Mouse (Mus musculus): ENCODE data around the gene Ogdhl. TPM values are rescaled to one million over a fixed set of nuclear protein-coding genes. Genes with fewer than 3 reads are reported as not detected.

Gene Ogdhl
- polyA plus RNA-seq (2015; fragmentation: Nextera tagmentation; extraction: Ambion mirVana), result 9.2 and 9.8 TPM in 2 replicates

DNA sequence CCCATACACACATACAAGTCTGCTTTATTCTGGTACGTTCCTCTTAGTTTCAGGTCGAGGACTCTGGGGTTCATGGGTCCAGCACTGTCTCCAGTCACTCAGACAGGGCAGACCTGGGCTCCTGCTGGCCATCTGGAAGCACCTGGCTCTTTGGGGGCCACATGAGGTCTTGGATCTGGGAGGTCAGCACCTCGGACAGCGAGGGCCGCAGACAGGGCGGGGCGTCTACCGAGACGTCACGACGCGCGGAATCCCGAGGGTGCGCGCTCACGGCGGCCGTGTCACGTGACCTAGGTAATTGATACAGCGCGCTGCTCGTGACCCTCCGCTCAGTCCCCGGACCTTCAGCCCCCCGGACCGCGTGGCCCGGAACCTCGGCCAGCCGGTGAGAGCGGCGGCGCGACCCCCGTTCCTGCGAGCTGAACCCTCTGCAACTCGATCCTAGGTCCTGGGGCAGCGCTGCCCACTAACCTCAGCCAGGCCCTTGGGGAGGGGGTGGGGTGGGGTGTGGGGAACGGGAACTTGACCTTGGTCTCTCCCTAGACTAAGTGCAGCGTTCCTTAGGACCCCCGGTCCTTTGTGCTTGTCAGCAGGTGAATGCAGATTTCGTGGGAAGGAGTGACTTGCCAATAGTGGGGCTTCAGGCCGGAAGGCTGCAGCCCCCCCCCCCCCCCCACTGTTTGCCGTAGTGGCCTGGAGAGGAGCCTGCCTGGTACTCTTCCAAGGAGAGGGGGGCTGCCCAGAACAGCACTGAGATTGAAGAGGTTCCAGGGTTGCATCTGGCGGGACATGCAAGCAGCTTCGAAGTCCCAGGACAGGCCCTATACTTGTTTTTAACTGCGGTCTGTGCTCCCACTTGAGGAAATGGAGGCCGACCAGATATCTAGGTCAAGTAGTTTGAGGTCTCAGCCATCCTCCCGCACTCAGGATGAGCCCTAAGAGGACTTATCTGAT, at the start of gene Ogdhl:
TSS of gene Ogdhl (plus strand) at position 288 of the 954 bp plus-strand sequence.
- Histone ChIP-seq H3K36me3 (no peaks in the 10 kb centered on the region), H3K4me1 (peaks cover 9% of the 10 kb centered on the region), H3K27ac (no peak within 1 kb of the TSS), H3K4me3 (peak within 1 kb of the TSS; percentile 56), H3K4me2 (peak within 1 kb of the TSS; percentile 82), H3K27me3 (no peaks in the 10 kb centered on the region), H3K9me3 (no peaks in the 10 kb centered on the region), H3K9ac (peak within 1 kb of the TSS; percentile 33)
- 3% methylated on average over 50 of the region's 50 CpGs for WGBS
- ATAC-seq (ENCODE audit: insufficient number of reproducible peaks, low FRiP score, low TSS enrichment, low read depth), result peak; percentile 60; the same call in 1 of the 2 replicates

DNA sequence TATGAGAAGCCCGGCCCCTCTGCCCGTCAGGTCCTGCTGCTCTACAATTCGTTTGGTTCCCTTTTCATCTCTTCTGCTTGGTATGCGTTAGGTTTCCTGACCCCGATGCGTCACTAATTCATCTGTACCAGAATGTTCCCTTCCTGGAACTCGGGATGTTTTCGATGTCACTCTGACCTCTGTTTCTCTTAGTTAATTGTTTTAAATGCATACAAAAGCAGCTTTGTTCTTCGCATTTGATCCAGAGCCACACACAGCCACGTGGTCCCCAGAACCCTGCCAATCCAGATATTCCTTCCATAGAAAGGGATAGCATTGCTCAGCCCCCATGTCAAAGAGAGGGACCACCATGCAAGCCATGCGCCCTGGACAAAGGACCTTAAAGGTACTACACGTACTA, 20.2 kb upstream of the Ogdhl start:
- Histone ChIP-seq H3K27me3 (no peaks in the 10 kb centered on the region), H3K9me3 (no peaks in the 10 kb centered on the region), H3K9ac (no peak overlapping the region), H3K4me1 (no peaks in the 10 kb centered on the region), H3K27ac (no peak overlapping the region), H3K4me2 (no peak overlapping the region), H3K4me3 (no peak overlapping the region), H3K36me3 (peaks cover 13% of the 10 kb centered on the region)
- 82% methylated on average over 12 of the region's 12 CpGs for WGBS
- no peak for ATAC-seq (ENCODE audit: insufficient number of reproducible peaks, low FRiP score, low TSS enrichment, low read depth)

DNA sequence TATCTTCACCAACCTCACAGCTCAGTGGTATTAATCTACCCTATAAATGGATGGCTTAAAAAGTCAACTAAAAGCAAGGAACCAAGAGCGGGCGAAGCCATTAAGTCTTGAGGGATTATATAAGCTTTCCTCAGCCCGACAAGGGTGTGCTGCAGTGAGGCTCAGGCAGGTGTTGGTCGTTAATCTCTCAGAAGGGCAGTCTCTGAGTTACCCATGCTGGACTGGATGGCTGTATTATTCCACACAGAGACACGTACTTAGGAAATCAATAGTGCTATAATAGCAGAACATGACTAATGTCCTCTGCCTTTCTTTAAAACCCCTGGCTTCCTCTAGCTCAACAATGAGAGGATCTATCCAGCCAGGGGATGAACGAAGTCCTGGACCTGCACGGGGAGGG, 19.4 kb upstream of the Ogdhl start:
- WGBS, result 74% methylated on average over 7 of the region's 7 CpGs
- no peak overlapping the region for H3K4me2 ChIP-seq
- no peak for ATAC-seq (ENCODE audit: insufficient number of reproducible peaks, low FRiP score, low TSS enrichment, low read depth)
- no peaks in the 10 kb centered on the region for H3K27me3 ChIP-seq
- no peak overlapping the region for H3K9ac ChIP-seq
- peaks cover 12% of the 10 kb centered on the region for H3K36me3 ChIP-seq
- no peaks in the 10 kb centered on the region for H3K4me1 ChIP-seq
- no peak overlapping the region for H3K27ac ChIP-seq
- no peaks in the 10 kb centered on the region for H3K9me3 ChIP-seq
- no peak overlapping the region for H3K4me3 ChIP-seq

DNA sequence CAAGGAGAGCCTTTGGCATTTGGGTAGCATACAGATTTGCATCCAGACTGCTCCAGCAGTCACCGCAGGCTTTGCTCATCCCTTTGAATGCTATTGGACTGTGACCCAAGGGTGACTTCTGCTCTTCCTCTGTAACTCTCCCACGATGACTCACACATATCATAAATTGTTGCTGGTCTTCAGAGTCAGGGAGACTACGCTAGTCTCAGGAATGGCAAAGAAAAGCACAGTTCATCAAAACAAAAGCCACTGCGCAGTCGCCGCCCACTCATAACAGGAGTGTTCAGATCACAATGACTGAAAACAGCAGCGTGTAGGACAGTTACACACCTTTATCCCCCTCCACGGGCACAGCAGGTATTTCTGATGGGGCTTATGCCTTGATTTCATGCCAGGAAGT, 16.9 kb upstream of the Ogdhl start:
- Histone ChIP-seq H3K4me3 (no peak overlapping the region), H3K4me2 (no peak overlapping the region), H3K27ac (no peak overlapping the region), H3K9me3 (no peaks in the 10 kb centered on the region), H3K36me3 (no peaks in the 10 kb centered on the region), H3K27me3 (no peaks in the 10 kb centered on the region), H3K9ac (no peak overlapping the region), H3K4me1 (no peaks in the 10 kb centered on the region)
- ATAC-seq (ENCODE audit: insufficient number of reproducible peaks, low FRiP score, low TSS enrichment, low read depth), result no peak
- 92% methylated on average over 8 of the region's 8 CpGs for WGBS

DNA sequence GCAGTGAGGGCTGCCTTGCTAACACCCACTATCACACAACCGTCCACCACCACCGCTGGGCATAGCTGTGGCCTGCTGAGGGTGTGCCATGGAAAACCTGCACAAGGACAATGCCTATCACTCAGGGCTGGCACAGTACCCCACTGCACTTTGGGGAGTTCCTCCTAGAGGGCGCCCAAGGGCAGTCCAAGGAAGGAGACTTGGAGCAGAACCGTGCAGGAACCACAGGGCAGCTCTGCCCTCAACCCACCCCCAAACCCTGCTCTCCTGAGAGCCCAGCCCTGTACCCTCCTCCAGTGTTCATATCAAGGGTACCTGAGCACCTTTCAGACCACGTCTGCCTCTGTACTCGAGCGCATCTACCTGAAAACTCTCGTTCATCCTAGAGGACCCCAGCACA, 11.9 kb upstream of the Ogdhl start:
- H3K9me3 ChIP-seq, result no peaks in the 10 kb centered on the region
- no peaks in the 10 kb centered on the region for H3K4me1 ChIP-seq
- WGBS, result 43% methylated on average over 8 of the region's 8 CpGs
- H3K27me3 ChIP-seq, result no peaks in the 10 kb centered on the region
- H3K4me2 ChIP-seq, result no peak overlapping the region
- ATAC-seq (ENCODE audit: insufficient number of reproducible peaks, low FRiP score, low TSS enrichment, low read depth), result no peak
- H3K4me3 ChIP-seq, result no peak overlapping the region
- H3K9ac ChIP-seq, result no peak overlapping the region
- no peaks in the 10 kb centered on the region for H3K36me3 ChIP-seq
- no peak overlapping the region for H3K27ac ChIP-seq

DNA sequence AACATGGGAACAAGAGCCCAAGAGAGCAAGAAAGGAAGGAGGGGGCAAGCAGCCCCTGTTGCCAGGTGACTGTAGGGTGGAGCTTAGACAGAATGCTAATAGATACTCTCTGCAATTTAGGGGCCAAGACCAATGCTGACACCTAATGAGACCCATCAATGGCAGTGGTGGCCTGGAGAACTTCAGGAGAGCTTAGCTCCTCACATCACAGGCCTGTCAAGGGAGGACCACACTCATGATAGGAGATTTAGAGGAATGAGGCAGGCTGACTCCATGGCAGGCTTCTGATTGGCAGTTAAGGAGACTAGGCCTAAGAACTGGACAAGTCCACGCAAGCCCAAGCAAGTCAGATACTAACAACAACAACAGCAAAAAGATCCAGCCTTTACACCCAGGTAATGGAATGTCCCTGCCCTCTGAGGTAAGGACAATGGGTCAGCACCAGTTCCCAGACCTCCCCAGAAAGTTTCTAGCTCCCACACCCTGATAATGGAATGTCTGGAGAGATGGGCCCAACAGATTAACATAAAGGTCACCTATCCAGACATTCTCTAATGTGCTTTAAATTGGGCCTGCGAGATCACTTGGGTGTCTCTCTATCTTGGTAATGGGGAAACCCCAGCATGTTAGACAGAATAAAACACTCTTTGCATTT, 10.3 kb upstream of the Ogdhl start:
- WGBS, result 95% methylated on average over 2 of the region's 2 CpGs
- Histone ChIP-seq H3K9me3 (no peaks in the 10 kb centered on the region), H3K36me3 (no peaks in the 10 kb centered on the region), H3K4me2 (no peak overlapping the region), H3K9ac (no peak overlapping the region), H3K27me3 (no peaks in the 10 kb centered on the region), H3K4me3 (no peak overlapping the region), H3K27ac (no peak overlapping the region), H3K4me1 (no peaks in the 10 kb centered on the region)
- no peak for ATAC-seq (ENCODE audit: insufficient number of reproducible peaks, low FRiP score, low TSS enrichment, low read depth)

DNA sequence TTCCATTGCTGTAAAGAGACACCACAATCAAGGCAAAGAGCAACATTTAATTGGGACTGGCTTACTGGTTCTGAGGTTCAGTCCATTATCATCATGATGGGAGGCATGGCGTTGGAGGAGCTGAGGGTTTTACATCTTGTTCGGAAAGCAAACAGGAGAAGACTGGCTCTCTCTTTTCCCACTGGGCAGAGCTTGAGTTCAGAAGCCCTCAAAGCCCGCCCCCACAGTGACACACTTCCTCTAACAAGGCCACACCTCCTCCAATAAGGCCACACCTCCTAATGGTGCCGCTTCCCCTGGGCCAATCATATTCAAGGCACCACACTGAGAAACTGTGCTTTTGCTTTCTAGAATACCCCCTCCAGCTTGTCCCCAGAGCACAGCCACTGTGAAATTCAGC, 4.0 kb upstream of the Ogdhl start:
- H3K27ac ChIP-seq, result no peak overlapping the region
- WGBS, result 10% methylated on average over 4 of the region's 4 CpGs

DNA sequence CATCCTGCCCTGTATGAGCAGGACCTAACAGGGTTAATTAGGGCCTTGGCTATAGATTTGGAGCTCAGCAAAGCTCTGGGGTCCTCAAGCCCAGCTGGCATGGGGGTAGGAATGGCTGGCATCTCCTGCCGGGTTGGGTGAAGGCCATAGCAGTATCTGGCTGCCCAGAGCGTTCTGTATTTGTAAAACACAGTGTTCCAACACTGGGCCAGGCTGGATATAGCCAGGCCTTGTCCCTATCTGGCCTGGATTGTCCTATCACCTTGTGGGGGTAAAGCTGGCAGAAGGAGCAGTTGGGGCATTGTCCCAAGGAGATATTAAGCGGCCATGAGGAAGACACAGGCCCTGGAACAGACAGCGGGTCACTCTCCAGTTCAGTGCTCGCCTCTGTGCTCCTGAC, 1.4 kb downstream of the Ogdhl start:
- no peak for ATAC-seq (ENCODE audit: insufficient number of reproducible peaks, low FRiP score, low TSS enrichment, low read depth)
- H3K27ac ChIP-seq, result no peak overlapping the region
- H3K36me3 ChIP-seq, result no peaks in the 10 kb centered on the region
- H3K4me2 ChIP-seq, result no peak overlapping the region
- no peaks in the 10 kb centered on the region for H3K27me3 ChIP-seq
- peaks cover 9% of the 10 kb centered on the region for H3K4me1 ChIP-seq
- no peaks in the 10 kb centered on the region for H3K9me3 ChIP-seq
- no peak overlapping the region for H3K9ac ChIP-seq
- WGBS, result 92% methylated on average over 5 of the region's 5 CpGs
- H3K4me3 ChIP-seq, result no peak overlapping the region

More for the DNA sequence above, 4.0 kb upstream of the Ogdhl start:
- Histone ChIP-seq H3K27me3 (no peaks in the 10 kb centered on the region), H3K4me3 (no peak overlapping the region), H3K4me1 (peaks cover 9% of the 10 kb centered on the region), H3K9ac (no peak overlapping the region), H3K9me3 (no peaks in the 10 kb centered on the region), H3K36me3 (no peaks in the 10 kb centered on the region), H3K4me2 (no peak overlapping the region)
- no peak for ATAC-seq (ENCODE audit: insufficient number of reproducible peaks, low FRiP score, low TSS enrichment, low read depth)

DNA sequence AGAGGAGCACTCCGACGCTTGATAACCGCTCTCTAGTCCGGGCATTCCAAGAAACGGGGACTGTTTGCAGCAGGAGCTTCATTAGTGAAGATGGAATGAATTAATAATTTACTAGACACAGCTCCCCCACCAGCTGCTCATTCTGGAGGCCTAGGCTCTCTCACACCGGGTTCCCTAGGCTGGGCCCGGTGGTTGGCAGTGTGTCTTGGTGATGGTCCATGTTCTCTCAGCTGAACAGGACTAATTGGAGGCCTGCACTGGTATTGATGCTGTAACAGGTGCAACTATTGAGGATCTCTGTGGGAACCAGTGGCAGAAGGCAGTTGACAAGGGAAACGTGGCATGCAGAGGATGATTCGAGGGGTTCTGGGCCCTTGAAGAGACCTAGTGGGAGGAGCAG, 5.5 kb downstream of the Ogdhl start:
- Histone ChIP-seq H3K36me3 (no peaks in the 10 kb centered on the region), H3K27me3 (no peaks in the 10 kb centered on the region), H3K9me3 (no peaks in the 10 kb centered on the region), H3K9ac (no peak overlapping the region), H3K4me3 (no peak overlapping the region), H3K27ac (no peak overlapping the region), H3K4me1 (peaks cover 4% of the 10 kb centered on the region), H3K4me2 (no peak overlapping the region)
- no peak for ATAC-seq (ENCODE audit: insufficient number of reproducible peaks, low FRiP score, low TSS enrichment, low read depth)
- 86% methylated on average over 9 of the region's 9 CpGs for WGBS

DNA sequence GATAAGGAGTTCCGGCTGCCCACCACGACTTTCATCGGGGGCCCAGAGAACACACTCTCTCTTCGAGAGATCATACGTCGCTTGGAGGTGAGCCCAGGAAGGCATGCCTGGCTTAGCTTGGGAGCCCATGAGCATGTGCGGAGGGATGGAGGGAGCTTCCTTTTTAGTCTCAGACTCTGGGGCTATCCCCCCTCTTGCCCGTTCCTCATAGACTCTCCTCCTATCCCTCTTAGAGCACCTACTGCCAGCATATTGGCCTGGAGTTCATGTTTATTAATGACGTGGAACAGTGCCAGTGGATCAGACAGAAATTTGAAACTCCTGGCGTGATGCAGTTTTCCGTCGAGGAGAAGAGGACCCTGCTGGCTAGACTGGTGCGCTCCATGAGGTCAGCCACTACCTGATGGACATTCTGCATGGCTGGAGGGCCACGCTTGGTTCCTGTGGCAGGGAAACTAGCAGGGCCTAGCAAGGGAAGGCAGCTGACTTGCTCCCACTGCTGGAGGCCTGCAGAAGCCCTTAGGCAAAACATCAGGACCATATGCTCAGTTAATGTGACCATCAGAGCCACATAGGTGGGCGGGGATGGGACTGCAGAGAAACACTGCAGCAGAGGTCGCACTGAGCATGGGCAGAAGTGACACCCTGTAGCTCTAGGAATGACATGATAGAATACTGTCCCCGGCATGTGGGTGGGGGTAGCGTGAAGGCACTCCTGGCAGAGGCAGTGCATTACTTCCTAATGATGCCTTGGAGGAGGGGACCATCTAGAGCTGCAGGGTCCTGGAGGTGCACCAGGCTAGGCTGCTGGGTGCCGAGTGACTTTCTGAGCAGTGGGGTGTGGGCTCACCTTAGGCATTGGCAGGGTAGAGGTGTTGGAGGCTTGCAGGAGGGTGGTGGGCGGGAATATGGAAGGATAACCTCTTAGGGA, 11.0 kb downstream of the Ogdhl start:
- 77% methylated on average over 20 of the region's 20 CpGs for WGBS
- ATAC-seq (ENCODE audit: insufficient number of reproducible peaks, low FRiP score, low TSS enrichment, low read depth), result peak; percentile 32; the same call in 1 of the 2 replicates
- H3K36me3 ChIP-seq, result 0 out of 2 replicates have a peak, but pooled peaks cover 2% of the 10 kb centered on the region

DNA sequence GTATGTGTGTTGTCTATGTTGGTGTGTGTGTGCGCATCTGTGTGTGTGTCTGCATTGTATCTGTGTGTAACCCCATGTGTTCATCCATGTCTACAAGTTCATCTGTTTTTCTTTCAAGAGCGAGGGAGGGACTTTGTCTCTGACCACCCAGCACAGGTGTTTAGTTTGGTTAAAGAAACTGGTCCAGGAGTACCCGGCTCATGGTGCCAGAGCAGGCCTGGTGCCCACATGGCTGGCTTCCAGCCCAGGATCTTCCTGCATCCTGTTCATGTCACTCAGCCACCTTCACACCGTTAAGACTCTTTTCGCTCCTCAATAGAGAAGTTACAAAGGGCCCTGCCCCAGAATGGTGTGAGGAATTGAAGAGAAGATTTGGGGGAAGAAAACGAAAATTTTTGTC, 14.2 kb downstream of the Ogdhl start:
- H3K27ac ChIP-seq, result no peak overlapping the region
- H3K4me2 ChIP-seq, result no peak overlapping the region
- no peaks in the 10 kb centered on the region for H3K4me1 ChIP-seq
- 0 out of 2 replicates have a peak, but pooled peaks cover 9% of the 10 kb centered on the region for H3K36me3 ChIP-seq
- no peak for ATAC-seq (ENCODE audit: insufficient number of reproducible peaks, low FRiP score, low TSS enrichment, low read depth)
- H3K9ac ChIP-seq, result no peak overlapping the region
- no peaks in the 10 kb centered on the region for H3K27me3 ChIP-seq
- WGBS, result 75% methylated on average over 6 of the region's 6 CpGs
- no peak overlapping the region for H3K4me3 ChIP-seq
- no peaks in the 10 kb centered on the region for H3K9me3 ChIP-seq

More for the DNA sequence above, 11.0 kb downstream of the Ogdhl start:
- no peak overlapping the region for H3K4me3 ChIP-seq
- no peaks in the 10 kb centered on the region for H3K9me3 ChIP-seq
- H3K27ac ChIP-seq, result no peak overlapping the region
- H3K4me1 ChIP-seq, result no peaks in the 10 kb centered on the region
- no peak overlapping the region for H3K4me2 ChIP-seq
- no peak overlapping the region for H3K9ac ChIP-seq
- no peaks in the 10 kb centered on the region for H3K27me3 ChIP-seq

All from limb, embryonic 15.5 days (tissue).